Mouse (Mus musculus) granulocyte monocyte progenitor cell, adult 5-6 weeks (primary cell): ENCODE data around the gene Kctd17. TPM values are rescaled to one million over a fixed set of nuclear protein-coding genes. Genes with fewer than 3 reads are reported as not detected.

Experiments
- ATAC-seq: replicated peaks from 2 replicates; pipeline ENCODE4 v1.8.0; 2016; ENCODE audit warnings: mild to moderate bottlenecking, moderate TSS enrichment, inconsistent platforms; ENCODE audit not compliant: poor library complexity, severe bottlenecking
- total RNA-seq, 2 experiments: library from RNA; stranded (forward) in 1 of 2; stranded (reverse) in 1 of 2; fragments of 200-712, 200-1000 nt in 1 of 2; fragments of >200 nt in 1 of 2; fragmentation: Nextera tagmentation in 1 of 2; gene quantifications; 2 replicates each; pipeline ENCODE4 v1.2.3; 2014 to 2017

Kctd17 gene
- total RNA-seq (2014; fragmentation: Nextera tagmentation) (13.0 and 27.4 TPM in 2 replicates), total RNA-seq (2017) (8.3 and 15.4 TPM in 2 replicates)

DNA sequence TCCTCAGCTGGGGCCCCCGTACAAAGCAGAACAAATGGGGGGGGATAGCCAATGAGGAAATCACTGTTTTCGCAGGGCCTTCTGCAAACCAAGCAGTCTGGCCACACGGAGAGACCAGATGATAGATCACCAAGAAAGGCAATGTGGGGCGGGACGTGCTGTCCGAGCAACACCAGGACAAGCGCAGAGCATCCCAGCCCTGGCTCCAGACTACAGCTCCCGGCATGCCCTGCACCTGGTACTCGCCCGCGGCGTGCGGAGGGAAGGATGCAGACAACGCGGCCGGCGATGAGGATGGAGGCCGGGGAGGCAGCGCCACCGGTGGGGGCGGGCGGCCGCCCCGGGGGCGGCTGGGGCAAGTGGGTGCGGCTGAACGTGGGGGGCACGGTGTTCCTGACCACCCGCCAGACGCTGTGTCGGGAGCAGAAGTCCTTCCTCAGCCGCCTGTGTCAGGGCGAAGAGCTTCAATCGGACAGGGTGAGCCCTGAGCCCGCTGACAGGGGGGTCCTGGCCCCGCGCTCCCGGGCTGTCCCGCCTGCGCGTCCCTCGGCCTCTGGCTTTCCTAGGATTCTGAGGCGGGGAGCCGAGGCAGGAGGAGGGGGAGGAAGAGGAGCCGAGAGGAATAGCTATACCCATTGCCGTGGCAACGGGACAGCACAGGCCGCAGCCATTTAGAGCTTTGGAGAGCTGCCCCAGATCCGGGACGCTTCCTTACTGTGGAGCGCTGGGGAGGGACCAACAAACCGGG lies at the start of gene Kctd17:
Gene Kctd17 (plus strand): TSS at position 174 of the 748 bp plus-strand sequence.
- ATAC-seq = peak; percentile 34

DNA sequence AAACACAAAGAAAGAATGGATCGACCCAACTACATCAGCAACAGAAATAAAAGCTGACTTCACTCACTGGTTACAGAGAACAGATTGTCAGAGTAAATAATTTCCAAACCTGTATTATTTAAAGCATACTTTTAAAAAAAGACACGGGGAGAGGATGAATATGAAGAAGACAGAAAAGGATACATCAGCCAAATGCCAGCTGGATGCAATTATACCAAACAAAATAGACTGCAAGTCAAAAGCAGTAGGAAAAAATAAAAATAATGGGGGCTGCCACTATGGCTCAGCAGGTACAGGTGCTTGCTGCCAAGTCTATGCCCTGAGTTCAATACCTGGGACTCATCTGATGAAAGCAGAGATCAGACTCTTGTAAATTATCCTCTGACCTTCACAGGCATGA lies 48.2 kb upstream of the Kctd17 start:
- no peak for ATAC-seq

DNA sequence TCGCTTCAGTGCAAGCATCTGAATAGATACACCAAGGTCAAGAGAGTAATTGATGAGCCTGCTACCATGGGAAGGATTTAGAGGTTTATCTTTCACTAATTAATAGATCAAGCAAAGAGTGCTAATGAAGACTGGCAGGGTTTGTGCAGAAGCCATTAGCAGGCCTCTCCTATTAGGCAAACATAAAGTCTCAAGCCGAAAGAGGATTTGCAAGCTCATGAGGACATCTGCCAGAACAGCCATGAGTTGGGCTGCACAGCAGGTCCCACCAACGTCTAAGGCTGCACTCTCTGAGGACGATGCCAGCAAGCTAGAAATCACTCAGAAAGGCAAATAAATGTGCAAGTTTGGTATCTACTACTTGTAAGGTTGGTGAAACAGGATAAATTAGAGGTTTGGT lies 47.6 kb upstream of the Kctd17 start:
- no peak for ATAC-seq

DNA sequence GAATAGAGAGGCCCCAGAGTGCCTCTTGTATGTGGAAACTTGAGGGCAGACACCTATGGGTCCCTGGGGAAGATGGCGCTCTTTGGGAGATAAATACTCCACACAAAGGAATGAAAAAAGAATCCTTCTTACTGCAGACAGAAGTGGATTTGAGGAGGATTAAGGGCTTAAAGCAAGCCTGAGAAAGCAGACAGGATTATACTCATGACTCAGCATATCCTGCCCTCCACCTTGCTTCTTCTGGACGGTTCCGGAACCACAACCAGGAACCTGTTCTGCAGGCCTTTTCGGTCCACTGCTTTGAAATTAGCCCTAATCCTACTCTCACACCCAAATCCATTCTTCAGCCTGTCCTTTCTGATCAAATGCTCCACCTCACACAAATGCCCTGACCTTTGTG lies 46.2 kb upstream of the Kctd17 start:
- no peak for ATAC-seq

DNA sequence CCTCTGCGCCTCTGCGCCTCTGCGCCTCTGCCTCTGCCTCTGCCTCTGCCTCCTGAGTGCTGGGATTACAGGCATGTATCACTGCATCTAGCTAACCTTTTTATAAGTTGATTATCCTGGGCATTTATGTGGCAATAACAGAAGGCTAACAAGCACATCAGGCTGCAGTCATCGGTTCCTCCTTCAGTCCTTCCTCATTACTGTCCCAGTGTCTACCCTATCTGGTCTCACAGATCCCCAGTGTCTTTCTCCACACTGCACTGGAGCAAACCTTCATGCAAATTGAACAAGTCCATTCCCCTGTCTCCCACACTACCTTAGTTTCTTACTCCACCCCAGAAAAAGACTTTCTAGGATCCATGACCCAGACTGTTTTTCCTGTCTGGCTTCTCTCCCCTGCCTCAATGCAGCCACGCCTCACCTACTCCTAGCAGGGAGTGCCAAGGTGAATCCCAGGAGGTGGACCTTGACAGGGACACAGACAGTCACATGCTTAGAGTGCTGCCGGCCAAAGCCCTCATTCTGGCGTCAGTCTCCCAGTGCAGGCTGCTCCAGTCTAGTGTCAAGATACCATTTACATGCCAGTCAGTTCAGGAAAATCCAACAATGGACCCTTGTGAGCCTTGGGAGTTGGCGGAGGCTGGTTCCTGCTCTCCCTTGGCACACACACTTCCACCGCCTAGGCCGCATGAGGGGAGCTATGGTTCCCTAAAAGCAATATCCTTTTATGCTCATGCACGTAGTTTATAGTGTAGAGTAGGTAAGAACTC lies 44.7 kb upstream of the Kctd17 start:
- ATAC-seq = peak; percentile 92

DNA sequence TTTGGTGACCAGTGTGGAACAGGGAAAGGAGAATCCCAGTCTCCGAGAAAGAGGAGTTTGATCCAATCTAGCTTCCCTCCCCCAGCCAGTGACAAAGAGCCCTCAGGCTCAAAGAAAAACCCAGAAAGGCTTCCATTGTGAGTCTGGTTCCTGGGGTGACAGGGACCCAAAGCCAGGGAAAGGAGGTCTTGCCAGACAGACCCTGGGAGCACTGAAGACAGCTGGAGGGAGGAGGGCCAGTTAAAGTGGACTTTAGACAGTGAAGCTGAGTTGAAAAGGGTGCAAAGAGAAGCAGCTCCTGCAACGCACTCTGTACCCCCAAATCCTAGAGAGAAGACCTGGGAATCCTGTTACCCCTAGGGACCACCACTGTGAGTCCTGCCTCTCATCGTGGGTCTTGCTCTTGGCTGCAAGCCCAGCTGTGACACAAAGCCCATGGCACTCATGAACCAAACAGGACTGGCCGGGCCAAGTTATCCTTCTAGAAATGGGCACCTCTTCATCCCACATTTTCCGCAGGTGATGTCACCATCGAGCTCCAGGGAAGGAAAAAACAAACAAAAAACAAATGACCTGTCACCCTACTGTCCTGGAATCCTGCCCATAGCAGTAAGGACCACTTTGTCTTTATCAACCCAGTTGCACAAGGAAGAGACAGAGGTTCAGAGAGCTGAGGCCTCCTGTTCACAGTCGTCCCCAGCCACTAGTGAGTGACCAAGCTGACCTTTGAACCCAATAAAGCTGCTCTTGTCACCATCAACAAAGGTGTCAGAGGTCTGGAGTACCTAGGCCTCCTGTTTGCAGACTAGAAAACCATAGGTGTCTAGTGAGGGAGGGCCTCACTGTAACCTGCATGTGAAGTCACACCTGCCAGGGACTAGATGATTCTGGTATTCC lies 43.9 kb upstream of the Kctd17 start:
- no peak for ATAC-seq

DNA sequence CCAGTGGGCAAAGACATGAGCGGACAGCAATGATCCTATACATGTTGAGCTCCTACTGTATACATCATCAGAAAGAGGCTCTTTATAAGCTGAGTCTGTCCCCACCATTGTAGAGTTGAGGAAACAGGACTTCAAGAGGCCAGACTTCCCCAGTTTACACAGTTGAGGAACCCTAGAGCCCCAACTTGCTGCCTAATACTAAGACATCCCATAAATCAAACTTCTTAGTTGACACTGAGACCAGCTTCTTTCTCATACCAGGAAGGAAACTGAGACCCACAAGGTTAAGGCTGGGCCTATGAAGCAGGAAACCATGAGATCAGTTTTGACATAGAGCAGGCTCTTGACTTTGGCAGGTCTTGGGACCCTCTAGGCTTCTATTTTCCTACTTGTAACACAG lies 42.8 kb upstream of the Kctd17 start:
- ATAC-seq = no peak

DNA sequence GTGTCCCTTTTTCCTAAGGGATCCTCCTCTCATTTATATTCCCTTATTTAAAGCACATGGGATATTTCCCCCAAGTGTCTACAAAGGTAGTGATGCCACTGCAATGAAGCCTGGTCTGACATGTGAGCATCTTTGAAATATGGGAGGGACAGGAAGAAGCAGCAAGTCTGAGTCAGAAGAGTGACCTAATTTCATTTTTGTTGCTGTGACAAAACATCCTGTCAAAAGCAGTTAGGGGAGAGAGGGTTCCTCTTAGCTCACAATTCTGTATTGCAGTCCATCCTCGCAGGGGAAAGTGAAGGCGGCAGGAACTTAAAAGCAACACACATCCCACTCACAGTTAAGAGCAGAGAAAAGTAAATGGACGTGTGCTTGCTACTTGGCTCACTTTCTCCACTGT lies 37.5 kb upstream of the Kctd17 start:
- 0 out of 2 replicates have a peak, but pooled peaks have one; percentile 14 for ATAC-seq

DNA sequence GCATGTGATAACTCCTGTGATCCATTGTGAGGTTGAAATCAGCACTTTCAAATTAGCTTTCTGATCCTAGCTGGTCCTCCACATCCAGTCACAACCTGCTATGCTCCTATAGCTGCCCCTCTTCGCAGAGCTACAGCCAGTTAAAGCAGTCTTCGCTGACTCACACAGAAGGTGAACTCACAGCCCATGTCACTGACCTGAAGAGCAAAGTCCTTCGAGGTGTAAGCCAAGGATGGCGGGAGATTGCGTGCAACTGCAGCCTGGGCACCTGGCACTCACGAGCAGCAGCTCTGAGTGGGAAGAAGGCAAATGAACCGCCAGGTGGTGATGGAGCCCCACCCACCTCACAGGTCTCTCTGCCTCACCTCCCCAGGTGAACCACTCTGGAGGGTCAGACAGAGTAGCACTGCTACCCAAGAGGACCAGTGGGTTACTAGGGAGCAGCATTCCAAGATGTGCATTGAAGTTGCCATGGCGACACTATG lies 32.8 kb upstream of the Kctd17 start, which contains the start of gene Tex33:
Gene Tex33 (minus strand): TSS at position 435 of the 485 bp plus-strand sequence.
- no peak for ATAC-seq

DNA sequence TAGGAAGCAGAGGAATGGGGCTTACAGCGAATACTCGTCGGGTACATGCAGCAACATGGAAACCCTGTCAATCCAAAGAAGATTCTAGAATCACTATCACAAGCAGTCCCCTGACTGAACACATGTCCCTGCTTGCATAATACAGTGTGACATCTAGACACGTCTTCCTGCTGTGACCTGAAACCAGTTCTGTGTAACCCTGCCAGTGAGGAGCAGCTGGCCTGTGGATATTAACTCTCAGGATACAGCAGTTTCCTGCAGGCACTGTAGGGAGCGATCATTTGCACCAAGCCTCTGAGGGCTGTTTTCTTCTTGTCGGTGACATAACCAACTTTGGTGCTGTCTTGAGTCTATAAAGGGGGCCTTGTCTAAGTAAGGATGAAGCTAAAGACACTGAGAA lies 27.0 kb upstream of the Kctd17 start:
- ATAC-seq = peak; percentile 58

DNA sequence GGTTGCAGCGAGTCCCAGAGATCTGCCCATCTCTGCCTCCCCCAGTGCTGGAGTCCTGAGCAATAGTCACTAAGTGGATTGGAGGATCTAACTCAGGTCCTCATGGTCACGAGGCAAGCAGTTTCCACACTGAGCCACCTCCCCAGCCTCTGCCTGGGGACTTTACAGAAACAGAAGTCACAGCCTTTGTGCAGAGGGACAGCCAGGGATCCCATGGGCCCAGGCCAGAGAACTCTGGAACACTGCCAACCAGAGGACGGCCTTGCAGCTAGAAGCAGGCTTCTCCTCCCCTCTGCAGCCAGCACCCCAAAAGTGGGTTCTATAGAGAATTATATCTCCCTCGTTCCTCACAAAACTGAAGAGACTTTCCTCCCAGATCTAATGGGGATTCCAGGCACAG lies 26.4 kb upstream of the Kctd17 start:
- ATAC-seq = peak; percentile 11; the same call in 1 of the 2 replicates

DNA sequence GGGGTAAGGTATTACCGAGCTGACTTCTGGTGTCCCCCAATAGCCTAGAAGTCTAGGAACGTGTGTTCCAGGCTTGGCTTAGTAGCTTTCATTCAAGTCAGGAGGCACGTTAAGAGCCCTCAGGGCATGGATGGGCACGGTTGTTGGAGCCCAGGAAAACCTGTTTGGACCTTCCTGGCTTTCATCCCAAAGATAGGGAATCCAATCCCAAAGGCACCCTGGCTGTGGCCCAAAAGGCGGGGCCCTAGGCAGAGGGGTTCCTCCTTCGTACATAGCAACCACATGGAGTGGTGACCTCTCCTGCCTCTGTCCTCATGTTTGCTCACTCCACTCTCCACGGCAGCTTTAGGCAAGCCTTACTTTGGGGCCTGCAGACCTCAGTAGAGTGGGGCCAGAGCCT lies 25.9 kb upstream of the Kctd17 start:
- no peak for ATAC-seq

DNA sequence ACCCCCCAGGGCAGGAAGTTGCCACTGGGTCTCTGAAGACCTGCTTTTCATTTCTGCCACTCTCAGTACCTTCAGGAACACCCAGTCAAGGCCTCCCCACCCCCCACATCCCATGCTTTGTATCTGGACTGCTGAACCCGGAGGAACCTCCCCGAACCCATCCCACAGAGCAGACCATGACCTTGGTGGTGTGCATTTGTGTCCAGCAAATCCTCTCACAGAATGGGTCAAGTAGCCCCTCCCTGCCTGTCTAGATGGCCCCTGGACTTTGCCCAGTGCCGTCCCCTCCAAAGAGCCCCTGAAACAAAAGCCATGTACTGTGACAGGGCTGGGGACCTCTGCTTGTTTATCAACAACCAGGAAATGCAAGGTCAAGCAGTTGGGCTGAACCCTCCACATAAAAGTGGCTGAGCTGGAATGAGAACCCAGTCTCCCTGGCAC lies 25.0 kb upstream of the Kctd17 start:
- ATAC-seq = no peak

DNA sequence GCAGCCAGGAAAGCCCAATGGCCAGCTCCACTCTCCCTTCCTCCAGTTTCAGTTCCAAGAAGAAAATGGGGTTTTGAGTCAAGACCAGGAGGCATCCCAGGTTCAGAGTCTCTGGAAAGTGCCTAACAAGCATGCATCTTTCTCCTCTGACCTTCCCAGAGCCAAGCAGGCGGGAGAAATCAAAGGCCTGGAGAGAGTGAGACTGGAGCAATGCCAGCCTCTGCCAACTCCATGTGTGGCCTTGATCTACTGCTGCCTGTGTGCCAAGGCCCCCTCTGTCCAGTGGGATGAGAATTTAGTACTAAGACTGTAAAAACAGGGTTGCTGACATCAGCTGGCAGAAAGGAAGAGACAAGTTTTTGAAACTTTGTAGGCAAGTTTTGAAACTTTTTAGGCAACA lies 24.5 kb upstream of the Kctd17 start:
- no peak for ATAC-seq

DNA sequence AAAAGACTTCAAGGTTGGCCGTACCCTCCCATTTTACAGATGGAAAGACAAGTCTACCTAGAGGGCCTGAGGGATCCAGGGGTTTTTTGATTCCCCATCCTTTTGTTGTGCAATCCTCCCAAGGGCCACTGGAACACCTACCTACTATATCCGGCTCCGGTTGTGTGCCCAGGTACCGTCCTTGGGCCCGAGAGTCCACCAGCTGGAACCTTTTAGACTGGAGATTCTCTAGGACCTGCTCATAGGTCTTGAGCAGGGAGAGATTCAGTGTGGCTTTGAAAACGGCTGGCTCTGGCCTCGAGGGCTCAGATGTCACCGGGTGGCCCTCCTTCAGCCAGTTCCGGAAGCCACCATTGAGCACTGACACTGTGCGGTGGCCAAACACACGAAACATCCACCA lies 23.3 kb upstream of the Kctd17 start:
- ATAC-seq = no peak

DNA sequence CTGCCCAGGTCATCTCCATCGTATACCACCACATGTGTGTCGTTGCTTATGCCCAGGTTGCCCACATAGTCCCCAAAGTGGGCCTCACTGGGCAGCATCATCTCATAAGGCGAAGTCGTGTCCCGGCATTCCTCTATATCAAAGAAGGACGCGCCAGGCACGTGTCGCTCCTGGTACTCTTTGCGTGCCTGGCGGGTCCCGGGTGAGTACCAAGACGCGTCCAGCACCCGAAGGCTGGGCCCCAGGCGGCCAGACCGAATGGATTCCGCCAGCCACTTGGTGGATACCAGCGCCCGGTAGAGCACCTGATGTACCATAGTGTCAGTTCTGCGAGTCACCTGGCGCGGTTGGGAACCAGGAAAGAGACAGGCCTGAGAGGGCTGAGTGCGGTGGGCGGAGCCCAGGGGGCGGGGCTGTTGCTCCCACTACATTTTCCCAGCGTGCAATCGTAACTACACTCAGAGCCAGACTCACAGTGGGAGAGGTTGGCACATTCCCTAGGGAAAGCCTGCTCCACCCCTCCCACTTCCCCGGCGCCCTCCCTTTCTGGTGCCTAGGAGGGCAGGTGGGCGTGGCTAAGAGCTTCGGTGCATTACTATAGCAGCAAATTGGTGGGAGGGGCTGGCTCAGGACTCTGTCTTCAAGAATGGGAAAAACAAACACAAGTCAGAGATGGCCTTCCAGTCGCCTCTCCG lies 22.7 kb upstream of the Kctd17 start, which contains the start of gene Tst:
Gene Tst (minus strand): TSS at position 391 of the 695 bp plus-strand sequence.
- peak; percentile 33 for ATAC-seq

DNA sequence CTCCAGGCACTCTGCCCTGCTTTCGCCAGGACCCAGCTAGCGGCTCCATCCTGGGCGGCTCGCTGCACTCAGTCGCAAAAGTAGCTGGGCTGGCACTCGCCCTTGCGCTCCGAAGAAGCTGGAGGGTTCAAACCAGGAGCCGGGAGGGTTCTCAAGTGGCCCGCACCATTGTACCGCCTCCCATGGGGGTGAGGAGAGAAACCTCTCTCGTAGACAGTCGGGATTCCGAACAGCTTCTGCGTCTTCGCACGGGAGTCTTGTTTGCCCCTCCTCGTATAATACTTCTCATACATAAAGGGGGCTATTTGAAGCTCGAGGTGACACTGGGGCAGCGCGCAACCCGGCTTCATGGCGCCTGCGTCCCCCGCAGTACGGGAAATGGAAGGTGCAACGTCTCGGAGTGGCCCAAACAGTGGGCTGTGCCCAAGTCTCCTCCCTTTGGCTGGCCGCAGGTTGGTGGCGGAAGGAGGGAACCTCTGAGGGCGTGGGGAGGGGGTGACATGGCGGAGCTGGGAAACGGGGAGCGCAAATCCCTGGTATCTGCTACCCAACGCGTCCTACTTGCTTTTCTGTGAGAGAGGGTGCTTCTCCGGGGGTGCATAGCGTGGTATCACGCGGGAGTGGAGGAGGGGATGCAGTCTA lies 21.9 kb upstream of the Kctd17 start, which contains the start of gene Mpst:
Gene Mpst (plus strand): TSS at position 124 of the 642 bp plus-strand sequence.
- ATAC-seq = peak; percentile 85

DNA sequence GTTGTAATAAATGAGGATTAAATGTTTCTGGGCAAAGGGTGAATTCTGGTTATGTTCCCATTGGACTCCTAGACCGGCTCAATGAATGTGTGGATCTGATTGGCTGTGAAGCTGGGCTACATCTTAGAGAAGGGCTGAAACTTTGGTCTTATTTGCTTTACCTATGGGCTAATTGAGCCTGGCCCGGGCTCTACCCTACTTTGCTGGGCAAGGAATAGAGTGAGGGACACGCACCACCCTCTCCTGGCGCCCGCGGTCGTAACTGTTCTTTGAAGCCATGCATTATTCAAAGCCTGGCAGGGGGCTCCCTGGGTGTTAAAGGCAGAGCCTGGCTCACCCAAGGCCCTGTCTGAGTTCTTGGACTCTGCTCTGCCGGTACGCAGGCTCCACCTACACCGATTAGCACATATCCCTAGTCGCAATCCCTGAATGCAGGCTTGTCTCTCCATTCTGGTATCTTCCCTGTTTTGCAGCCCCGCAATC lies 18.8 kb upstream of the Kctd17 start:
- ATAC-seq = no peak
